Mouse (Mus musculus): ENCODE measurements around the gene Asap2.
"Not testable (repeated sequence)": the region's sequence is repeated elsewhere in the genome, so short reads cannot be mapped to it uniquely, and the experiment has no call there.

Gene Asap2

GRCm38 (mm10) chr12:20990132-20990531 is at the start of gene Asap2:
Asap2 (plus strand) TSS chr12:20990459.
- DNase-seq (ENCODE audit: low spot score) = not testable (repeated sequence)

GRCm38 (mm10) chr12:20947051-20947997 is 42.9 kb upstream of the Asap2 start:
- not testable (repeated sequence) for DNase-seq (ENCODE audit: low spot score)

GRCm38 (mm10) chr12:20990579-20990978 is 320 bp downstream of the Asap2 start:
- not testable (repeated sequence) for DNase-seq (ENCODE audit: low spot score)

DNA sequence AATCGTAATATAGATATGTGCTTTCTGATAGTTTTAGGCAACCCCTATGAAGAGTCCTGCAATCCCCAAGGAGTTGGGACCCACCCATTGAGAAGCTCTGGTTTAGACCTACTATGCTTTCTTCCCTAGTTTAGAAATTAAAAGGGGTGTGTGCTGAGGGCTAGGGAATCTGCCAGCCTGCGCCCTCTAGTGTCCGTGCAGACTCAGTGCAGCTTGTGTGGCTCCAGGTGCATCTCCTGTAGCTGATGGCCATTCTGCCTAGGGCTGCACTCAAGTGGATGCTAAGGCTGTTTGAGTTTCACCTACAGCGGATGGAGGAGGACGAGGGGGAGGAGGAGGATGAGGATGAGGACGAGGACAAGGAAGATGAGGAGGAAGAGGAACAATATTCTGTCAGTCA is 40.6 kb downstream of the Asap2 start:
- DNase-seq (ENCODE audit: low spot score) = not testable (repeated sequence)

DNA sequence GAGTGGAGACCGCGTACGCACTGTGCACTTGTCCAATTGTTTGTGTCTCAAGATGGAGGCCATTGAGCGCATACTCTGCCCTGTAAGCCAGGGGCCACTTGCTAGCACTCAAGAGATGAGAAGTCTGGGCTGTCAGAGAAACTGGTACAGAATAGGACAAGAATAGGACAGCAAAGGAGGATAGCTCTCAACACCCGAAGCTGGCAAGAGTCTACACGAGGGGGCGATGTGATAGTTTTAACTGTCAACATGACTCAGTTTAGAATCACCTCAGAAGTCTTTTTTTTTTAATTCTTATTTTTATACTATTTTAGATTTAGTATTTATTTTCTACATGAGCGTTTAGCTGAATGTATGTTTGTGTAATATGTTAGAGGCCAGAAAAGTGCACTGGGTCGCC is 56.5 kb downstream of the Asap2 start:
- not testable (repeated sequence) for DNase-seq (ENCODE audit: low spot score)

DNA sequence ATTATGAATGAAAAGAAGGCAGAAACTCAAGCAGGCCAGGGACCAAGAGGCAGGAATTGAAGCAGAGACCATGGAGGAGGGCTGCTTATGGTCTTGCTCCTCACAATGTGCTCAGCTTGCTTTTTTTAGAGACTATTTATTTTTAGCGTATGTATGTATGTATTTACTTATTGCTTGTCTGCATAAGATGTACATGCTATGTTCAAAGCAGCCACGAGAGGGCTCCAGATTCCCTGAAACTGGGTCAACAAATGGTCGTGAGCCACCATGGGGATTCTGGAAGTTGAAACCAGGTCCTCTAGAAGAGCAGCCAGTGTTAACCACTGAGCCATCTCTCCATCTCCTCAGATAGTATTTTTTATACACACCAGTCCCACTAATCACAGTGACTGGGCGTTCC is 85.5 kb downstream of the Asap2 start:
- peak; percentile 16 for DNase-seq (ENCODE audit: low spot score)

DNA sequence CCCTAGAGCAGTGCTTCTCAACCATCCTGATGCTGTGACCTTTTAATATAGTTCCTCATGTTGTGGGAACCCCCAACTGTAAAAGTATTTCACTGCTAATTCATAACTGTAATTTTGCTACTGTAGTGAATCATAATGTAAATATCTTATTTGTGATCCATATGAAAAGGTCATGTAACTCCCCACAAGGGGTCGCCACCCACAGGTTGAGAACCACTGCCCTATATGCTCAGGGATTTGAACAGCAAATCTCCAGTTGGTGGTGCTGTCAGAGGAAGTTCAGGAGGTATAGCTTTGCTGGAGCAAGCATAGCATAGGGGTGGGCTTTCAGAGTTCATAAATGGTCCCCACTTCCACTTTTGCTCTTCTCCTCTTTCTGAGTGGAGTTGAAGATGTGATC is 99.9 kb downstream of the Asap2 start:
- not testable (repeated sequence) for DNase-seq (ENCODE audit: low spot score)

- DNase-seq (ENCODE audit: low spot score) = not testable (repeated sequence)
These were observed 102.2 kb downstream of the Asap2 start for GRCm38 (mm10) chr12:21092446-21092845.

DNA sequence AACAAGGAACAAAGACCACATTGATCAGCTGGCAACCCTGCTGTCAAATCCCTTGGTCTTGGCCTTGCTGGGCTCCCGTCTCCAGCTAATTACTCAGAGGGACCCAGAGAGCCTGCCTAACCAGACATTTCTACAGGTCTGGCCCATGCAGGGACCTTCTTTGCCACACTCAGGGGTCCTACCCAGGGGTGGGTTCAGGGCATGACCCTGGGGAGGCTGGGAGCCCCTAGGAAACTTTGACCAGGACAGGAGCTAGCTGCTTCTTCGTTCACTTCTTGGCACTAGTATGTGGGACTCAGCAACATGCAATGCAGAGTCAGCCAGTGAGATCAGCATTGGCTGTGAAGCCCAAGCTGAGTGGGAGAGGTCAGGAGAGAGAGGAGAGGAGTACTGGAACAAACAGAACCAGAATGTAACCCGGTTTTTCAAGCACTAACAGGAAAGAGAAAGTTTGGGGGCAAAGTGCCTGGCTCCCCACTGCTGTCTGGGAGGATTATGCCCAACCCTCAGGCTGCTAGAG is 107.6 kb downstream of the Asap2 start:
- not testable (repeated sequence) for DNase-seq (ENCODE audit: low spot score)

- not testable (repeated sequence) for DNase-seq (ENCODE audit: low spot score)
These were observed 120.8 kb downstream of the Asap2 start for GRCm38 (mm10) chr12:21111116-21111475.

DNA sequence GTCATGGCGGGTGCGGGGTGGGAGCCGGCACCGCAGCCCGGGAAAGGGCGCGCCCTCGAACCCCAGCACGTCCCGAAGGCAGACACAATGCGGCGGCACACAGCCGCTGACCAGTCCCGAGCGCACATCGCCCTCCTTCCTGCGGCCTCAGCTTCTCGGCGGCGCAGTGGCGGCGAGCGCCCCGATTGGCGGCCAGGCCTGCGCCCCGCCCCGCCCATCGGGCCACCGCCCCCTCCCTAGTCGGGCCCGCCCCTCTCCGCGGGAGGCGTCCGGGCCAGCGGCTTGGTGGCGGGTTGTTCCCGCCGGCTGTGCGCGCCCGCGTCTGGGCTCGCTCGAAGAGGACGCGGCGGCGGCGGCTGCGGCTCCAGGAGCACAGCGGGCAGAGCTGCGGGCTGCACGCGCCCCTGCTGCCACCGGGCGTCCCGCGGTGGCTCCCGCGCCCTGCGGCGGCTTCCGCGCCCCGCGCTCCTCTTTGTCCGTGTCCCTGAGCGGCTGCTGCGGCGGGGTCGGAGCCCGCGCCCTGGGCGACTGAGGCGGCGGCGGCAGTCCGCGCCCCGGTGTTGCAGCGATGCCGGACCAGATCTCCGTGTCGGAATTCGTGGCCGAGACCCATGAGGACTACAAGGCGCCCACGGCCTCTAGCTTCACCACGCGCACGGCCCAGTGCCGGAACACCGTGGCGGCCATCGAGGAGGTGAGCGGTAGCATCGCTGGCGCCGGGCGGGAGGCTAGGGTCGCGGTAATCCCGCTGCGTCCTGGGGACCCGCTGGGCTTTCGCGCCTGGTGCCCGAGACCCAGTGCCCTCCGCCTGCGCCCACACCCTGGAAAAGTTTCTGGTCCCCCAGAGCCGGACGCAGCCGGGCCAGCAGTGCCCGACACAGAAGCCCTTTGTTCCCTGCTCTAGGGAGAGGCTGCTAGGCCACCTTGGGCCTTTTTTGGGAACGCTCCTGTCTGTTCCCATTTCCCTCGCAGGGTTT is 121.5 kb downstream of the Asap2 start:
- DNase-seq (ENCODE audit: low spot score) = peak; percentile 62

DNA sequence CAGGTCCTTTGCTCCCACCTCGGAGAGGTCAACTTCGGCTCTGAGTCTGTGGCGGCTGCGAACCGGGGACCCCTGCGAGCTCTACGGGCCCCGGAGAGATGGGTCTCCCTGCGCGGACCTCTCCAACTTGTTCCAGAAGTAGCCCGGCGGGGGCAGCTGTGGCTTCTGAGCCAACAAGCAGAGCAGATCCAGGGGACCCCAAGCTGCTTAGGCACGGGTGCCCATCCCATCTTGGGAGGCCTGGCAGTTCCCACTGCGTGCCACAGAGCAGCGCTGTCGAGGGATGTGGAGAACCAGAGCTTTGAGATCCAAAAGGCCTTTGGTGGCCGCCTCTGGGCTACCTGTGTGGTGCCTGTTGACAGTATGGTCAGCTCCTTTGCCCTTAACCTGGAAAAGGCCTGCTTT is 122.2 kb downstream of the Asap2 start:
- DNase-seq (ENCODE audit: low spot score) = no peak

DNA sequence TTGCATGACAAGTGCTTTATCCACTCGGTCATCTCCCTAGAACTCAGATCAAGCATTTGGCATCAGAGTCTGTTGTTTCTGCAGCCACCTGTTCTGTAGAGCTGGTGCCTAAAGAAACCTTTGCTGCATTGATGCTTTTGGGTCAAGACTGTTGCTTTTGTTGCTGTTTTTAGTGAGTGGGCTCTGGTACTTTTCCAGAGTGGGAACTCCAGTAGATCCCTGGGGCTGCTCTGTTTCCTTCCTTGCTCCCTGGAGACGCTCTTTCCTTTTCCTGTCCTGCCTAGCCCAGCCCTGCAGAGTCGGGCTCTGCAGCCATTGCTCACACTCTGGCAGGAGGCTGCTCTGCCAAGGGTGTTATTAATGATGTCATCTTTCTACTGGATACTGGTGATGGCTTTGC is 129.2 kb downstream of the Asap2 start:
- no peak for DNase-seq (ENCODE audit: low spot score)

DNA sequence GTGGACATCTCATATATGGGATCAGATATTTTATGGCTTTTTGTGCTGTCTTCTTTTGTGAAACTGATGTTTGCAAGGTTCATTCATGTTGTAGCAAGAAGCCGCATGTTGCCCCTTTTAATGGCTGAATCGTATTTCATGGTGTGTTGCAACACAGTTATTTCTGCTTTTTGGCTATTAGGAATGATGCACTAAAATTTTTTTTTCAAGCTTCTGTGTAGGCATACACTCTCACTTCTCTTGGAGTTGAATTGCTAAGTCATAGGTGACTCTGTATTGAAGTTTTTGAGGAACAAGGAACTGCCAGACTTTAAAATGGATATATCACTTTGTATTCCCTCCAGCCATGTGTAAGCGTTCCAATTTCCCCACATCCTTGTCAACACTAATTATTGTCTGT is 132.6 kb downstream of the Asap2 start:
- DNase-seq (ENCODE audit: low spot score) = no peak

GRCm38 (mm10) chr12:21123647-21124046 is 133.4 kb downstream of the Asap2 start:
- DNase-seq (ENCODE audit: low spot score) = no peak

DNA sequence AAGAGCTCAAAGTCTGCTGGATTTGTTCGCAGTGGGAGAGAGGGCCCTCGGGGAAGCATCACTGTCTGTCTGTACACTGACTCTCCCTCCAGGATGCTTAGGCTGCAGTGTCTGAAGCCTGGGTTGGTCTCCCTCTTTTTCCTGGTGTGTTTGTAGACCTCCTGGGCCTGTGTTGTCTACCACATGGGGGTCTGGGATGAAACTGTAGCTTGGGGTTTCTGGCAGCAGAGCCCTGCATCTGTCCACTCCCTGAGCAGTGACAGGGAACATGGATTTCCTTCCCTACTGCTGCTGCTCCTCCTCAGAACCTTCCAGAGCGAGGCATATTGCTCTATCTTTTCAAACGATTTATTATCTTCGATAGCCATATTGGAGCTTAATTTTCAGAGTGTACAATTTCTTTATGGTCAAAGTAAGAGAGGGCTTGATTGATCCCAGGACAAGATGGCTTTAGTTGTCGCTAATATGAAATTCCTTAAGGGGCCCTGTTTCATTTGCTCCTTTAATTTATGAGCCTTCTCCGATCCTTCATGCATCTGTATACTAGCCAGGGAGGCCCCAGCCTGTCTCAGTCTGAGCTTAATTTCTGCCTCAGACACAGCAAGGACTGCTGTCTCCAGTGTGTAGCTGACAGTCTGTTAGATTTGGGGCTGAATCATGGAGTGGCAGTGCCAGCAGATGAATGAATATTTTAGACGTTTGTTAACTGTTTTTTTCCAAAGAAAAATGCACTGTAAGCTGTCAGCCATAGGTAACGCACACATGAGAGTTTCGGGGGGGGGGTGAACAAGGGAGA is 135.6 kb downstream of the Asap2 start:
- no peak for DNase-seq (ENCODE audit: low spot score)

- DNase-seq (ENCODE audit: low spot score) = no peak
These were observed 136.3 kb downstream of the Asap2 start for GRCm38 (mm10) chr12:21126516-21126915.

- no peak for DNase-seq (ENCODE audit: low spot score)
These were observed 138.9 kb downstream of the Asap2 start for GRCm38 (mm10) chr12:21128930-21129869.

- DNase-seq (ENCODE audit: low spot score) = no peak
These were observed 140.1 kb downstream of the Asap2 start for GRCm38 (mm10) chr12:21130274-21130823.

DNA sequence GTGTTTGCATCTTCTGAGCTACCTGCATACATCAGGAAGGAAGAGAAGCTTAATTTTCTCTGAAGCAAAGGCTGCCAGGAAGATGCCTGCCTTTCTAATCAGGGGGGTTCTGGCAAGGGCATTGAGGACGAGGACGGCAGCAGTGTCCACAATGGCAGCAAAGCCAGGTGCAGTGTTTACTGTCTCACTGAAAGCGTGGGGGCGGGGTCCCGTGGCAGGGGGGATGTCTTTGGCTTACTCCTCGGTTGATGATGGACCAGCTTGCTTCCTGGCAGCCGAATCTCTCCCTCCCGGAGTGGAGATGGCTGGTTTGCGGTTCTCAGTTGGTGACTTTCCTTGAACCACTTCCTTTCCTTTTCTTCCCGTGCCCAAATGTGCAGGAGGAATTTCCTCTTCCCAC is 142.3 kb downstream of the Asap2 start:
- no peak for DNase-seq (ENCODE audit: low spot score)
